Mouse (Mus musculus) hindbrain, embryonic 16.5 days (tissue): ENCODE data around the gene Ankrd33b. TPM values are rescaled to one million over a fixed set of nuclear protein-coding genes. Genes with fewer than 3 reads are reported as not detected.

Experiments
- ATAC-seq: fragments of 200-750 bp; cut with Nextera tagmentation; 2 replicates; pipeline ENCODE4 v1.8.0; 2017; ENCODE audit warnings: moderate TSS enrichment, moderate library complexity
- H3K27ac ChIP-seq: fragments of 300-500 bp; sonication (generic); 2 replicates; pipeline ENCODE4 v1.5.1; 2014; ENCODE audit warnings: low read depth, mild to moderate bottlenecking, control low read depth, low read length, moderate library complexity
- H3K27me3 ChIP-seq: fragments of 300-500 bp; sonication (generic); replicated peaks from 2 replicates; pipeline ENCODE4 v1.6.1; 2014; ENCODE audit warnings: low read length; ENCODE audit not compliant: control insufficient read depth, insufficient read depth
- H3K36me3 ChIP-seq: fragments of 300-500 bp; sonication (generic); 2 replicates; pipeline ENCODE4 v1.6.1; 2014; ENCODE audit warnings: mild to moderate bottlenecking, low read length, moderate library complexity, mixed read lengths; ENCODE audit not compliant: control insufficient read depth, insufficient read depth
- H3K4me1 ChIP-seq: fragments of 300-500 bp; sonication (generic); 2 replicates; pipeline ENCODE4 v1.6.1; 2014; ENCODE audit warnings: low read depth, low read length; ENCODE audit not compliant: control insufficient read depth, insufficient read depth
- H3K4me2 ChIP-seq: fragments of 300-500 bp; sonication (generic); 2 replicates; pipeline ENCODE4 v1.6.1; 2014; ENCODE audit warnings: mild to moderate bottlenecking, low read length, control low read depth, moderate library complexity
- H3K4me3 ChIP-seq: fragments of 300-500 bp; sonication (generic); 2 replicates; pipeline ENCODE4 v1.5.1; 2014; ENCODE audit warnings: mild to moderate bottlenecking, low read length, control low read depth, moderate library complexity
- H3K9ac ChIP-seq: fragments of 300-500 bp; sonication (generic); 2 replicates; pipeline ENCODE4 v1.6.1; 2014; ENCODE audit warnings: low read depth, mild to moderate bottlenecking, control low read depth, low read length, moderate library complexity
- H3K9me3 ChIP-seq: fragments of 300-500 bp; sonication (generic); 2 replicates; pipeline ENCODE4 v1.6.1; 2014; ENCODE audit warnings: mild to moderate bottlenecking, low read length, moderate library complexity; ENCODE audit not compliant: control insufficient read depth
- WGBS: fragments of 180-500 bp; shearing (Covaris S2); extraction: QIAGEN DNeasy Blood & Tissue Kit; methylation state at CpG from one replicate; pipeline ENCODE4 v1.1.7; 2014; 5-methylcytosine and 5-hydroxymethylcytosine counted together
- polyA plus RNA-seq: library from polyadenylated mRNA; unstranded; fragments of >200 nt; fragmentation: Nextera tagmentation; extraction: Ambion mirVana; gene quantifications from 2 replicates; pipeline ENCODE4 v1.2.1, GENCODE M21; 2015

The Ankrd33b gene
- polyA plus RNA-seq, 1 experiment from 2014 or later = 0.98 TPM

DNA sequence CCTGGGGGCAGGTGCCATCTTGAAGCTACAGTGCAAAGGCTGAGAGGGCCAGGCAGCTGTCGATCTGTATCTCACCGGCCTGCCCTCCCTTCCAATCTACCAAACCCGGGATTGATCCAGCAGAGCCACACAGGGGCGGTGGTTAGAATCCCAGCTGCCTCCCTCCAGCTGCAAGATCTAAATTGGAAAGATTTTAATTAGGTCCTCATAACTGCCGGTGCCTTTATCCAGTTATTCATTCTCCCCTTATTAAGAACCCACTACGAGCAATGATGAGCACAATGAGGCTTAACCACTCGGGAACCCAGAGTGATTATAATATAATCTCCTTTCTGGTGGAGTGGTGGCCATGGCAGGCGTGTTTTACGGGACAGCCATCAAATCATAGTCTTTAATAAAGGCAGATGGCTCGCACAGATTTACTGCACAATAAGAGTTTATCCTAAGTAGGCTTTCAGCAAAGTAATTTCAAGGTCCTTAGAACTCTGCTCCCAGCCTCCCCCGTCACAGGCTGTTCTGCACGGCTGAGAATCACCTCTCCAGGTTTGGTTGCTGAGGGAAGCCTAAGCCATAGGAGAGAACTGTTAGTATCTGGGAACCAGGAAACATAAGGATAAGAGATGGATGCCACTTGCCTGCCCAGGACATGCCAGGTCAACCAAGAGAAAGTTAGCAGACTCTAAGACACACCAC is 34.8 kb upstream of the Ankrd33b start:
- H3K4me1 ChIP-seq = peaks cover 4% of the 10 kb centered on the region; the same call in 1 of the 2 replicates
- no peaks in the 10 kb centered on the region for H3K27me3 ChIP-seq
- no peaks in the 10 kb centered on the region for H3K36me3 ChIP-seq
- 45% methylated on average over 12 of the region's 12 CpGs for WGBS
- no peak overlapping the region for H3K27ac ChIP-seq
- no peaks in the 10 kb centered on the region for H3K9me3 ChIP-seq
- H3K4me3 ChIP-seq = no peak overlapping the region
- no peak overlapping the region for H3K9ac ChIP-seq
- ATAC-seq = peak; percentile 63
- no peak overlapping the region for H3K4me2 ChIP-seq

DNA sequence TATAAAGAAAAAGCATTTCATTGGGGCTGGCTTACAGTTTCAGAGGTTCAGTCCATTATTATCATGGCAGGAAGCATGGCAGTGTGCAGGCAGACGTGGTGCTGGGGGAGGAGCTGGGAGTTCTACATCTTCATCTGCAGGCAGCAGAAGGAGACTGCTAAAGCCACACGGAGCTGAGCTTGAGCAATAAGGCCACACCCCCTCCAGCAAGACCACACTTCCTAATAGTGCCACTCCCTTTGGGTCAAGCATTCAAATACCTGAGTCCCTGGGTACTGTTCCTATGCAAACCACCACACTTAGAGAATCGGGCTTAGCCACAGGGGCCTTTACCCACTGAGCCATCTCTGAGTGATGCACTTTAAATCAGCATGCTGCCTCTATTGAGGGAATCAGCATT is 33.4 kb upstream of the Ankrd33b start:
- Histone ChIP-seq H3K4me2 (no peak overlapping the region), H3K27ac (no peak overlapping the region), H3K36me3 (no peaks in the 10 kb centered on the region), H3K4me1 (peaks cover 4% of the 10 kb centered on the region; the same call in 1 of the 2 replicates), H3K9ac (no peak overlapping the region), H3K9me3 (no peaks in the 10 kb centered on the region), H3K27me3 (no peaks in the 10 kb centered on the region), H3K4me3 (no peak overlapping the region)
- no peak for ATAC-seq
- WGBS = 27% methylated on average over 3 of the region's 3 CpGs

DNA sequence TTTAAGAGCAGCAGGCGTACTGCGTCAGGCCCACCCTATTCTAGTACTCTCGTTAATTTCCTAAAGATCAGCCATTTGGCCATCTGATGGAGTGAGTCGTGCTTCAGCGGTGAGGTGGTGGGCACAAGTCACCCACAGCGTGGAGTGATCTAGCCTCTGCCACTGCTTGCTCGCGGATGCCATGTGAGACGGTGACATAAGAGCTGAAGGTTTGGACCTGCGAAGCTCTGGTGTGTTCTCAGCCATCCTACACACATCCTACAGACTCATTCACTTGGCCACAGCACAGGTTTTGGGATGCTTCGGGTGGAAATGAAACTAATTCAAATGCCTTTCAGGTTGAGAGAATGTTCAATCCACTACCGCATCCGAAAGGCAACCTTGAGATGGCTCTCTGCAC is 31.2 kb upstream of the Ankrd33b start:
- Histone ChIP-seq H3K4me3 (no peak overlapping the region), H3K4me1 (peaks cover 4% of the 10 kb centered on the region; the same call in 1 of the 2 replicates), H3K9me3 (no peaks in the 10 kb centered on the region), H3K27me3 (no peaks in the 10 kb centered on the region), H3K27ac (no peak overlapping the region), H3K4me2 (no peak overlapping the region), H3K9ac (no peak overlapping the region), H3K36me3 (no peaks in the 10 kb centered on the region)
- WGBS = 94% methylated on average over 13 of the region's 13 CpGs
- no peak for ATAC-seq

DNA sequence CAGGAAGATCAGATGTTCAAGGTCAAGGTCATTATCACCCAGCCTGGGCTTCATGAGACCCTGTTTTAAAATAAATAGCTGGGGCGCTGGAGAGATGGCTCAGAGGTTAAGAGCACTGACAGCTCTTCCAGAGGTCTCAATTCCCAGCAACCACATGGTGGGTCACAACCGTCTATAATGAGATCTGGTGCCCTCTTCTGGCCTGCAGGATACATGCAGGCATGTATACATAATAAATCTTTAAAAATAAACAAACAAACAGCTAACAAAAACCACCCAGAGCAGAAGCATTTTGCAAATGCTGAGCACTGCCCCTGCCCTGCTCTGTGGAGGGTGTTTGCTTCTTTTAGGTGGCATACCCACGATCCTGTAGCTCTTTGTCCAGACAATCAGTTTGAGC is 29.9 kb upstream of the Ankrd33b start:
- WGBS = 85% methylated on average over 3 of the region's 3 CpGs
- Histone ChIP-seq H3K9me3 (no peaks in the 10 kb centered on the region), H3K4me2 (no peak overlapping the region), H3K36me3 (no peaks in the 10 kb centered on the region), H3K27ac (no peak overlapping the region), H3K27me3 (no peaks in the 10 kb centered on the region), H3K4me1 (peaks cover 4% of the 10 kb centered on the region; the same call in 1 of the 2 replicates), H3K9ac (no peak overlapping the region), H3K4me3 (no peak overlapping the region)
- ATAC-seq = no peak

DNA sequence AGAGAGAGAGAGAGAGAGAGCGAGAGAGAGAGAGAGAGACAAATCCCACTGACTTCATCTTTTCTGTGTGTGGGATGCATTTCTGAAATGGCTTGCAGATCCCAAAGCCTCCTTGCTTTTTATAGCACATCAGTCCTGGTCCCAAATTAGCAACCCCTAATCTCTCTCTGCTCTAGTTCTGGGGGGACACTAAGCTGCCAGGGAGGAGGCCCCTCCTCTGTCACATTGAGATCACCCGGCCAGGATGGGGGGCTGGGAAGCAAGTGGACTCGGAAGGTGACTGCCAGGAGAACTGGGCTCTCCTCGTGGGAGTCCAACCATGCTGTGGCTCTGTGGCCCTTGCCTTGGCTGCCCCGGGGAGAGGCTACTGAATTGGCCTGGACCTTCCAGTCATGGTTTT is 29.2 kb upstream of the Ankrd33b start:
- Histone ChIP-seq H3K4me2 (no peak overlapping the region), H3K4me3 (no peak overlapping the region), H3K27ac (no peak overlapping the region), H3K9me3 (no peaks in the 10 kb centered on the region), H3K4me1 (peaks cover under 1% of the 10 kb centered on the region; the same call in 1 of the 2 replicates), H3K9ac (no peak overlapping the region), H3K27me3 (no peaks in the 10 kb centered on the region), H3K36me3 (no peaks in the 10 kb centered on the region)
- WGBS = 82% methylated on average over 5 of the region's 5 CpGs
- no peak for ATAC-seq

DNA sequence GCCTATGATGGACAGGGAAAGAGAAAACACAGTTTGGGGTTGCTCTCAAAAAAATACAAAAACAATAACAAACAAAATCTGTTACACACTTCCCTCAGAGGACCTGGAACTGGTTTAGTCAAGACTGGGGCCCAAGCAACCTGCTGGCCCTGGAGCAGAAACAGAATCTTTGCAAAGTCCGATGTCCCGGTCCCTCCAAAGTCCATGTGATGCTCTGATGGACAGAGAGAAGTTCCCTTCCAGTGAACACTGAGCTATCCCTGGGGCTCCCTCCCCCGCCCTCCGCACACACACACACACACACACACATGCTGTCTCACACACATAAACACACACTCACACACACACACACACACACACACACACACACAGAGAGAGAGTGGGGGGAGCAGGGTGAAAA is 28.5 kb upstream of the Ankrd33b start:
- H3K27ac ChIP-seq = no peak overlapping the region

DNA sequence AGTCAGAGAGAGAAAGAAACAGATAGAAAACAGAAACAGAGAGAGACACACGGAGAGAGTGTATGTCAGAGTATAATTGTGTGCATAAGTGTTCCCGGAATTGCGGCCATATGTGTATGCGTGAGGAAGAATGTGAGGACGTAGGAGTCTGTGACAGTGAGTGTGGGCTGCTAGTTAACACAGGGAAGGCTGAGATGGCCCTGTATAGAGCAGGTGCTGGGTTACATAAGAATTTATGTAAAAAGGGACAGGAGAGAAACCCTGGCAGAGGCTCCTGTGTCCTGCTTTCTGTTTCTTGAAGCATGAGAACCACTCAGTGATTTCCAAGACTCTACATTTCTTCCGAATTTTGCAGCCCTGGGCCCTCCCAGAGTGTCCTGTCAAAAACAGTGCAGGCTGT is 25.9 kb upstream of the Ankrd33b start:
- ATAC-seq = no peak
- 91% methylated on average over 6 of the region's 6 CpGs for WGBS

More for the DNA sequence above, 28.5 kb upstream of the Ankrd33b start:
- Histone ChIP-seq H3K4me1 (no peaks in the 10 kb centered on the region), H3K36me3 (no peaks in the 10 kb centered on the region), H3K9me3 (no peaks in the 10 kb centered on the region), H3K27me3 (no peaks in the 10 kb centered on the region), H3K4me2 (no peak overlapping the region), H3K4me3 (no peak overlapping the region), H3K9ac (no peak overlapping the region)
- WGBS = 81% methylated on average over 4 of the region's 4 CpGs
- no peak for ATAC-seq

DNA sequence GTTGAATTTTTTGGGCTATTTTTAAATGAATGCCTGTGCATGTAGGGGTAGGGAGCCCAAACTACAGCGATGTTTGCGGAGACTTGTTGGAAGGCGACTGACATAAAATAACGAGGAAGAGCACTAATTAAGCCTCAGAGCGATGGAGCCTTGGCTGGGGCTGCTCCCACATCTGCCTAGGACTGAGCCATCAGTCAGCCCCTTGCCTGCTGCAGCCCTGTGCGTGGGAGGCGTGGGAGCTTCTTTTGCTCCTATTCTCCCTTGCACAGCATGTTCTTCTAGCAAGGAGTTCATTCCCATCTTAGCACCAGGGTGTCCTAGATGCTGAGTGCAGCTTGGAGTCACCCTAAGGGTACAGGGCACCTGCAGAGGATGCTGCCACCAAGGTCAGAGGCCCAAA is 25.2 kb upstream of the Ankrd33b start:
- Histone ChIP-seq H3K4me3 (no peak overlapping the region), H3K27me3 (no peaks in the 10 kb centered on the region), H3K9me3 (no peaks in the 10 kb centered on the region), H3K4me1 (no peaks in the 10 kb centered on the region), H3K9ac (no peak overlapping the region), H3K36me3 (no peaks in the 10 kb centered on the region), H3K4me2 (no peak overlapping the region), H3K27ac (no peak overlapping the region)
- ATAC-seq = no peak
- WGBS = 76% methylated on average over 7 of the region's 7 CpGs

More for the DNA sequence above, 25.9 kb upstream of the Ankrd33b start:
- H3K4me2 ChIP-seq = no peak overlapping the region
- no peak overlapping the region for H3K9ac ChIP-seq
- H3K27ac ChIP-seq = no peak overlapping the region
- no peaks in the 10 kb centered on the region for H3K27me3 ChIP-seq
- H3K36me3 ChIP-seq = no peaks in the 10 kb centered on the region
- H3K9me3 ChIP-seq = no peaks in the 10 kb centered on the region
- H3K4me3 ChIP-seq = no peak overlapping the region
- no peaks in the 10 kb centered on the region for H3K4me1 ChIP-seq

DNA sequence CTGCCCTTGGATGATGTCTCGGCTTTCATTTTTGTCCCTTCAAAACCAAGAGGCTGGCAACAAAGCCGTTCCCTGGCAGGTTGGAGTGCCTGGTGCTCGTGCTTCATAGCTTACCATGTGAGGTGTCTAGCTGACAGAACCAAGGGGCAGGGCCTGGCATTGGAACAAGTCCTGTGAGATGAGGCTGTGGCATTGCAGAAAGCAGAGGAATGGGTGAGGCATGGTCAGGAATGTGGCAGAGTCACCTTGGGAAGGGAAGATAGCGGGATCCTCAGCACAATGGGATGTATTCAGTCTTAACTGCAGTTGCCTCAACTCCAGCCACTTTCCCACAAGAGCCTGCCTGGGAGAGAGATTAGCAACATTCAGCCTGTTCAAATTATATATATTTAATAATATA is 24.6 kb upstream of the Ankrd33b start:
- Histone ChIP-seq H3K4me3 (no peak overlapping the region), H3K9ac (no peak overlapping the region), H3K36me3 (no peaks in the 10 kb centered on the region), H3K27me3 (no peaks in the 10 kb centered on the region), H3K4me1 (no peaks in the 10 kb centered on the region), H3K9me3 (peaks cover under 1% of the 10 kb centered on the region; the same call in 1 of the 2 replicates), H3K27ac (no peak overlapping the region), H3K4me2 (no peak overlapping the region)
- ATAC-seq = no peak
- 86% methylated on average over 4 of the region's 4 CpGs for WGBS
